Mouse (Mus musculus) intestine, postnatal 0 days (tissue): ENCODE results near the gene Map4k1. TPM values are rescaled to one million over a fixed set of nuclear protein-coding genes. Genes with fewer than 3 reads are reported as not detected.
A peak's percentile ranks its signal among the peaks of the same experiment; 100 is the strongest.

Experiments used
- ATAC-seq: fragments of 200-750 bp; cut with Nextera tagmentation; 2 replicates; pipeline ENCODE4 v1.8.0; 2017; ENCODE audit warnings: mild to moderate bottlenecking, moderate TSS enrichment, moderate library complexity
- H3K27ac ChIP-seq: fragments of 300-500 bp; sonication (generic); 2 replicates; pipeline ENCODE4 v1.5.1; 2014; ENCODE audit warnings: mild to moderate bottlenecking, low read depth, low read length, moderate library complexity
- H3K27me3 ChIP-seq: fragments of 300-500 bp; sonication (generic); replicated peaks from 2 replicates; pipeline ENCODE4 v1.6.1; 2014; ENCODE audit warnings: low read length, mixed read lengths; ENCODE audit not compliant: control insufficient read depth, insufficient read depth
- H3K36me3 ChIP-seq: fragments of 300-500 bp; sonication (generic); 2 replicates; pipeline ENCODE4 v1.6.1; 2014; ENCODE audit warnings: mild to moderate bottlenecking, moderate library complexity; ENCODE audit not compliant: control insufficient read depth, insufficient read depth
- H3K4me1 ChIP-seq: fragments of 300-500 bp; sonication (generic); replicated peaks from 2 replicates; pipeline ENCODE4 v1.6.1; 2014; ENCODE audit warnings: antibody characterized with exemption, low read length, mixed read lengths; ENCODE audit not compliant: control insufficient read depth, insufficient read depth
- H3K4me2 ChIP-seq: fragments of 300-500 bp; sonication (generic); replicated peaks from 2 replicates; pipeline ENCODE4 v1.6.1; 2014; ENCODE audit warnings: low read depth, mild to moderate bottlenecking, moderate library complexity
- H3K4me3 ChIP-seq: fragments of 300-500 bp; sonication (generic); 2 replicates; pipeline ENCODE4 v1.5.1; 2014; ENCODE audit warnings: low read depth, low read length
- H3K9ac ChIP-seq: fragments of 300-500 bp; sonication (generic); 2 replicates; pipeline ENCODE4 v1.6.1; 2014; ENCODE audit warnings: mild to moderate bottlenecking, low read depth, low read length
- H3K9me3 ChIP-seq: fragments of 300-500 bp; sonication (generic); 2 replicates; pipeline ENCODE4 v1.6.1; 2016; ENCODE audit warnings: mixed run types; ENCODE audit not compliant: control insufficient read depth
- CTCF ChIP-seq: sonication (generic); IDR thresholded peaks from 2 replicates; pipeline ENCODE4 v1.5.1; 2016; ENCODE audit warnings: low read depth, mild to moderate bottlenecking, control low read depth, antibody characterized with exemption, moderate library complexity
- whole genome bisulfite sequencing: fragments of 180-500 bp; shearing (Covaris S2); extraction: QIAGEN DNeasy Blood & Tissue Kit; methylation state at CpG from one replicate; pipeline ENCODE4 v1.1.7; 2014; 5-methylcytosine and 5-hydroxymethylcytosine counted together
- polyA plus RNA-seq: library from polyadenylated mRNA; unstranded; fragments of >200 nt; fragmentation: Nextera tagmentation; extraction: Ambion mirVana; gene quantifications from 2 replicates; pipeline ENCODE4 v1.2.1, GENCODE M21; 2015

Map4k1 gene
- polyA plus RNA-seq, 1 experiment from 2014 or later, result 1.6 TPM

- Histone ChIP-seq H3K27ac (no peak overlapping the region), H3K4me3 (no peak overlapping the region), H3K4me2 (no peak overlapping the region), H3K4me1 (no peaks in the 10 kb centered on the region), H3K36me3 (no peaks in the 10 kb centered on the region), H3K9ac (no peak overlapping the region), H3K27me3 (no peaks in the 10 kb centered on the region), H3K9me3 (no peaks in the 10 kb centered on the region)
- no peak for TF ChIP-seq CTCF
- no peak for ATAC-seq
- 86% methylated on average over 14 of the region's 14 CpGs for WGBS
Observed at GRCm38 (mm10) chr7:29029690-29030656, 48.1 kb downstream of the Map4k1 start.

GRCm38 (mm10) chr7:29031641-29032040 is 49.8 kb downstream of the Map4k1 start:
- no peak for ATAC-seq

DNA sequence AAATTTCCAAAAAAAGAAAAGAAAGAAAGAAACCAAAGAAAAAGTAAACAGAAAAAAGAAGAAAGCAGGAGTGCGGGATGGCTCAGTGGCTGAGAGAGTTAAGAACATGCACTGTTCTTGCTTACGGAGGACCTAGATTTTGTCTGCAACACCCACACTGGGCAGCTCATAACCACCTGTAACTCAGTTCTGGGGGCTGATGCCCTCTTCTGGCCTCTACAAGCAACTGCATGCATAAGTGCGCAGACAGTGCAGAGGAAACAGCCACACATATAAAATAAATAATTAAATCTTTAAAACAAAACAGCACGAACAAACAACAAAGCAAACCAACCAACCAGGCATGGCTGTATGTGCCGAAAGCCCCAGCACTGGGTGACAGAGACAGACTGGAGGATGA is 50.8 kb downstream of the Map4k1 start:
- Histone ChIP-seq H3K4me2 (no peak overlapping the region), H3K9ac (no peak overlapping the region), H3K4me1 (no peaks in the 10 kb centered on the region), H3K27ac (no peak overlapping the region), H3K9me3 (no peaks in the 10 kb centered on the region), H3K36me3 (no peaks in the 10 kb centered on the region), H3K27me3 (no peaks in the 10 kb centered on the region), H3K4me3 (no peak overlapping the region)
- no peak for ATAC-seq
- TF ChIP-seq CTCF, result peak; percentile 56
- 84% methylated on average over 5 of the region's 5 CpGs for WGBS

More at GRCm38 (mm10) chr7:29031641-29032040, 49.8 kb downstream of the Map4k1 start:
- 54% methylated on average over 10 of the region's 10 CpGs for WGBS
- Histone ChIP-seq H3K36me3 (no peaks in the 10 kb centered on the region), H3K4me1 (no peaks in the 10 kb centered on the region), H3K4me2 (no peak overlapping the region), H3K9ac (no peak overlapping the region), H3K27ac (no peak overlapping the region), H3K27me3 (no peaks in the 10 kb centered on the region), H3K4me3 (no peak overlapping the region), H3K9me3 (no peaks in the 10 kb centered on the region)
- no peak for TF ChIP-seq CTCF

DNA sequence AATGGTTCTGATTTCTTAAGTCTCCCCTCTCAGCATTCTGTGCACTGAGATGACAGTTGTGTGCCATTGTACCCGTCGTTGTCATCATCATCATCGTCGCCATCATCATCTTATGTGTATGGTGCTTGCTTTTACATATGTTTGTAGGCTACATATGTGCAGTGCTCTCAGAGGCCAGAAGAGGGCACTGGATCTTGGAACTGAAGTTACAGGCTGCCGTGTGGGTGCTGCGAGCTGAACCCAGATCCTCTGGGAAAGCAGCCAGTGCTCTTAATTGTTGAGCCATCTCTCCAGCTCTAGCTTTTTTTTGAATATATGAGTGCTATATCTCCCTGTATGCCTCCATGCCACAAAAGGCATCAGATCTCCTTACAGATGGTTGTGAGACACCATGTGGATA is 55.4 kb downstream of the Map4k1 start:
- no peak overlapping the region for H3K9ac ChIP-seq
- ATAC-seq, result no peak
- H3K4me3 ChIP-seq, result no peak overlapping the region
- no peaks in the 10 kb centered on the region for H3K36me3 ChIP-seq
- 84% methylated on average over 6 of the region's 6 CpGs for WGBS
- peak; percentile 42 for TF ChIP-seq CTCF
- H3K27ac ChIP-seq, result no peak overlapping the region
- H3K4me1 ChIP-seq, result peaks cover 7% of the 10 kb centered on the region
- H3K27me3 ChIP-seq, result no peaks in the 10 kb centered on the region
- no peak overlapping the region for H3K4me2 ChIP-seq
- H3K9me3 ChIP-seq, result no peaks in the 10 kb centered on the region

DNA sequence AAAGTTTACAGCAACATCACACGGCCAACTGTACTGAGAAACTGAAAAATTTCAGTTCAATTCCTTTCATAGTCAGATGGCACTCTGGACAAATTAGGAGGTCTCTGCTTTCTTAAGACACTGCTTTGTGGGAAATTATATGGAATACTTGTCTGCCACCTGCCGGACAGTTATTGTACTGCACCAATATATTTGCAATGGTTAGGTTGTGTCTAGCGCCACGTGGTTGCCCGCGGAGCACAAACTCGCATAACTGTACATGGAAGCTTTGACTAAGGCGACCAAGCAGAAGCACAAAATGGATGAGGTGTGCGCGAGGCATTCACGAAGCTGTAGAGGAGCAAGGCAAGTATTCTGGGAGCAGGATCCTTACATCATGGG is 57.7 kb downstream of the Map4k1 start:
- H3K9me3 ChIP-seq, result no peaks in the 10 kb centered on the region
- peak; percentile 59 for ATAC-seq
- H3K36me3 ChIP-seq, result no peaks in the 10 kb centered on the region
- TF ChIP-seq CTCF, result peak; percentile 89
- peak overlapping the region; percentile 29 for H3K4me3 ChIP-seq
- peak overlapping the region; percentile 64 for H3K4me2 ChIP-seq
- peaks cover 7% of the 10 kb centered on the region for H3K4me1 ChIP-seq
- no peak overlapping the region for H3K27ac ChIP-seq
- no peak overlapping the region for H3K9ac ChIP-seq
- WGBS, result under 1% methylated on average over 11 of the region's 11 CpGs
- H3K27me3 ChIP-seq, result no peaks in the 10 kb centered on the region

DNA sequence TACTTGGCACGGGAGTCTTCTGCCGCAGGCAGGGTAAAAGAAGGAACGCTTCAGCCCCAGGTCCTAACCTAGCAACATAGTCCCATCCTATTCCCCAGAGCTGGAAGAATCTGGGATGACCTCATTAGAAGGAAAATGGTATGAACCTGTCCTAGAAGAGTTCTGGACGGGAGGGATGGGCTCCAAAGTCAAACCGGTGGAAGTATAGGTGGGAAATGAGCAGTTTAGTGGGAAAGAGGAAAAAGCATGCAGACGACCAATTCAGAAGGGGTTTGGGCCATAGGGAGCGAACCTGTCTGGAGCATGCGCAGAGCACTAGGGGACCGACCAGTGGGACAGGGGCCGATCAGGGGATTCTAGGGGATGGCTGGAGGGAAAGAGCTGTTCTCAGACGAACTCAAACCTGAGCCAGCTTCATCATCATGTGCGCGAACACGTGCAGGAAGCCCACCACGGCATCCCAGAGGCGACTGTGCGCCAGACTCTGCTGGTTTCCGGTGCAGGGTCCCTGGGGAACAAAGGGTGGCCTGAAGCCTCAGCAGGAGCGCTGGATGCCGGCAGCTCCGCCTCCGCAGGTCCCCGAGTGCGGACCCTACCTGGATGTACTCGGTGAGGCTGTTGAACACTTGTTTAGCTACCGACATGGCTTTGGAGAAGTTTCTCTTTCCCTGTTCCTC is 58.3 kb downstream of the Map4k1 start:
- WGBS, result 3% methylated on average over 26 of the region's 26 CpGs
- H3K27me3 ChIP-seq, result no peaks in the 10 kb centered on the region
- H3K9me3 ChIP-seq, result no peaks in the 10 kb centered on the region
- H3K27ac ChIP-seq, result no peak overlapping the region
- no peaks in the 10 kb centered on the region for H3K36me3 ChIP-seq
- H3K4me1 ChIP-seq, result peaks cover 7% of the 10 kb centered on the region
- no peak for TF ChIP-seq CTCF
- ATAC-seq, result no peak; the same call in 1 of the 2 replicates
- H3K9ac ChIP-seq, result peak overlapping the region; percentile 22; the same call in 1 of the 2 replicates
- H3K4me3 ChIP-seq, result peak overlapping the region; percentile 29
- peak overlapping the region; percentile 64 for H3K4me2 ChIP-seq
